Mouse (Mus musculus) gastrocnemius, adult 2 months (tissue): Measurements from ENCODE around the gene R3hdml. TPM values are rescaled to one million over a fixed set of nuclear protein-coding genes. Genes with fewer than 3 reads are reported as not detected.

Experiments used
- DNase-seq: peaks from one replicate; pipeline ENCODE4 v3.0.0; 2022
- H3K27ac ChIP-seq: fragments of 200-600 bp; 2 replicates; pipeline ENCODE4 v1.8.1; 2022; ENCODE audit warnings: mild to moderate bottlenecking
- H3K4me3 ChIP-seq: fragments of 200-600 bp; 2 replicates; pipeline ENCODE4 v1.8.1; 2022; ENCODE audit warnings: mild to moderate bottlenecking, moderate library complexity
- CTCF ChIP-seq: fragments of 200-600 bp; IDR thresholded peaks from 2 replicates; pipeline ENCODE4 v1.8.1; 2022; ENCODE audit warnings: antibody characterized with exemption, mild to moderate bottlenecking, moderate library complexity
- intact Hi-C: fragments of 180-260 bp; cut with DNase I; formaldehyde crosslinking; loops from one replicate; pipeline ENCODE4 v1.15.1; 2025
- total RNA-seq, 2 experiments: library from RNA; stranded (reverse); gene quantifications; 2 replicates each; pipeline ENCODE4 v1.2.3; 2021

Gene R3hdml
- total RNA-seq, 2 experiments from 2014 or later, result not detected

DNA sequence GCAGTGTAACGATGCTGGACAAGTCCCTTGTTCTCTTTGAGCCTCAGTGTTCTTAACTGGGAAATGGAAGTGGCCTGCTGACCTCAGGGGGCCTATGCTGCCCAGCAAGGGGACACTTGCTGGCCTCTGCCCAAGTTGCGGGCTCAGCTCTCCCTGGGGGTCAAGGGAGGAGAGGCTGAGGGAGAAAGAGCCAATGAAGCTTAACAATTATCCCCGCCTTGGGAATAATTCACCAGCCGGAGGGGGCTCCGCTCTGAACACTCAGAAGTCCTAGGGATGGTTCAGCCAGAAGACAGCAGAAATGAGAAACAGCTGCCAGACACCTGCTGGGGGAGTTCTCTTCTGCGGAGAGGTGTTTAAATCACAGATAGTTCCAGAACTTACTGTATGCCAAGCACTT lies 57.7 kb downstream of the R3hdml start:
- no peak for DNase-seq
- Histone ChIP-seq H3K27ac (no peak overlapping the region), H3K4me3 (no peak overlapping the region)
- intact Hi-C loops, result no loop called here
- no peak for TF ChIP-seq CTCF

Other genes starting within 250 kb of the R3hdml start
- gene Jph2, start 94.3 kb upstream of the R3hdml start, total RNA-seq, result 100 to 1,000 TPM; 424 to 437 TPM
- 10 to 100 TPM; 32.4 to 38.2 TPM for gene Oser1, start 67.6 kb upstream of the R3hdml start, total RNA-seq
- not detected for gene Gdap1l1, start 53.8 kb upstream of the R3hdml start, total RNA-seq
- gene Fitm2, start 19.7 kb upstream of the R3hdml start, total RNA-seq, result 100 to 1,000 TPM in 1 of 2 experiments, 10 to 100 TPM in 1; 73.8 to 106 TPM
- not detected for gene Hnf4a, start 14.5 kb downstream of the R3hdml start, total RNA-seq
- gene Ttpal, start 110.0 kb downstream of the R3hdml start, total RNA-seq, result 1 to 10 TPM; 3.4 to 5.3 TPM
- gene Serinc3, start 152.8 kb downstream of the R3hdml start, total RNA-seq, result 100 to 1,000 TPM; 118 to 147 TPM
- 100 to 1,000 TPM in 1 of 2 experiments, 10 to 100 TPM in 1; 93.9 to 125 TPM for gene Pkig, start 166.1 kb downstream of the R3hdml start, total RNA-seq